Mouse (Mus musculus): ENCODE data around the gene Synrg.

- no peak for TF ChIP-seq CTCF (conservative IDR thresholded peaks at IDR 0.05; ENCODE audit: insufficient read depth, insufficient read length, low read depth, low read length)
- TF ChIP-seq POLR2A (IDR thresholded peaks at IDR 0.05; ENCODE audit: low read depth, low read length) = no peak
Observed at GRCm38 (mm10) chr11:84079361-84079760, 115.1 kb downstream of the Synrg start.

All from kidney, adult 2 months (tissue).